Mouse (Mus musculus) cerebral cortex, adult 2 months (tissue): Measurements from ENCODE around the gene Best3.

ENCODE experiments used
- WGBS: fragments of 180-500 bp; shearing (Covaris S2); methylation state at CpG from one replicate; pipeline ENCODE4 v1.1.7; 2018; 5-methylcytosine and 5-hydroxymethylcytosine counted together

Gene Best3

DNA sequence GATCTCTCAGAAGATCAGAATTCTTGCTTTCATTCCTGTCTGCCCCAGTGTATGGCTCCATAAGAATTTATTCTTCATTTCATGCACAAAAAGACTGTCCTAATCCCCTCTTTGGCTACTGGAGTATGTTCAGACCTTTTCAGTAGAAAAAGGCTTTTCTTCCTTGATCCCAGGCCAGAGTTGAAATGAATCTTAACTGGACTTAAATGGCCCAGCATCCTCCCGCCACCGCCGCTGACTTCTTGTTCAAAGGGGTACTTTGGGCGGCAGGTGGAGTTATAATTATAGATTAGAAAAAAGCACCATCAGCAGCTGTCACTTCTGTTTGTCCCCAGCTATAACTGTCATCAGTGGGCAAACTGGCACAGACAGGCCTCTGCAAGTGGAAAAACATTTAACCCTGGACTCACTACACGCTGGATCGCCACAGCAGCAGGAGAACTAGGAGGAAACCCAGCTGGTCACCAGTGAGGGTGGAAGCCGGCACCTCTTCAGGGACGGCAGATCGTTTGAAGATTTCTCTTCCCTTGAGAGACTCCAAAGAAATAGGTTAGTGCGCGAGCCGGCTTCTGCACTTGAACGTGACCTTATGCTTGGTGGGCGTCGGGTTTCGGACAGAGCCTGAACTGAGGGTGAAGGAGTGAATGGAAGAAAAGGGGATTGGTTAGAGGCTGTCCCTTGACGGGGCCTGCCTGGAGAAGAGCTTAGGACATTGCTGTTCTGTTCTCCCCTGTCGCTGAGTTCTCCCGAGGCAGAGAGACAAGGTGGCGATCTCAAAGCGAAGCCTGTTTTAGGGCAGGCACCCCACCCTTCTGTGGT lies at the start of gene Best3:
TSS of gene Best3 (plus strand) at position 51 of the 819 bp plus-strand sequence.
- 69% methylated on average over 21 of the region's 21 CpGs for WGBS

DNA sequence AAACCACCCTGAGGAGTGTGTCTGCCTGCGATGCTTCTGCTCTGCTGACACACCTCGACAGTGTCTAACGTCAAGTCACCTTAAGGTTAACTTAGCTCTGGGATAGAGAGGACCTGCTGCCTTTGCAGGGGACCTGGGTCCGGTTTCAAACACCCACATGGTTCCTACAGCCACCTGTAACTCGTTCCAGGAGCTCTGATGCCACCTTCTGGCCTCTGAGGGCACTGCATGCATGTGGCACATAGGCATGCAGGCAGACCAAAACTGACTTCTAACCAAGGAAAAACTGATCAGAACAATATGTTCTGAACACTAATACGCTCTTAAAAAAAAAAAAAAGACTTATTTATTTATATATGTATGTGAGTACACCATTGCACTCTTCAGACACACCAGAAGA lies 43.1 kb upstream of the Best3 start:
- WGBS = 92% methylated on average over 6 of the region's 6 CpGs

DNA sequence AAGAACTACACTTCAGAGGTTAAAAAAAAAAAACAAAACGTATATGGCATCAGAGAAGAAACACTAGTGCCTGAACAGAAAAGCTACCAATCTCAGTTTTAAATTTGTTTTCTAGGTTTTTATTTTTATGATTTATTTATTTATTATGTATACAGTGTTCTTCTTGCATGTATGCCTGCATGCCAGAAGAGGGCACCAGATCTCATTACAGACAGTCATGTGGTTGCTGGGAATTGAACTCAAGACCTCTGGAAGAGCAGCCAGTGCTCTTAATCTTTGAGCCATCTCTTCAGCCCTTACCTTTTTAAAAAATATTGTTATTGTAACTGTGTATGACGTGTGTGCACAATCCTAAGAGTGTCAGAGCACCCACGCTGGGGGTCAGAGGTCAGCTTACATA lies 42.0 kb upstream of the Best3 start:
- 83% methylated on average over 3 of the region's 3 CpGs for WGBS

DNA sequence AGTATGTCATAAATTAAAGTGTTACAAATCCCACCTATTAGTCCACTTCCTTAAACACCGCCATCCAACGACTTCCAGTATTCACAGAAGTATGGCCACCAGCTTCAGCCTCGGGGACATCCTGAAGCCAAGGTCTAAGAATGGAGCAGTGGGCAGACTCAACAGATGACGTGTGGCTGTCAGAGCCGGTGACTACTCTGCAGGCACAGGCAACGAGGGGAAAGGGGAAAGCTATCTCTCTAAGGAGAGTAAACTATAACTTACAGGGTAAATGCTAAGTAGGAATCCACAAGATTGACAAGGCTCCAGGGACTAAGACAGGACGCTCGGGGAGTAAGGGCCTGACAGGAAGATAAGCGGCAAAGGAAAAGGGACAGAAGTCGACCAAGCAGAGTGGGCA lies 41.2 kb upstream of the Best3 start:
- WGBS = 80% methylated on average over 10 of the region's 10 CpGs

DNA sequence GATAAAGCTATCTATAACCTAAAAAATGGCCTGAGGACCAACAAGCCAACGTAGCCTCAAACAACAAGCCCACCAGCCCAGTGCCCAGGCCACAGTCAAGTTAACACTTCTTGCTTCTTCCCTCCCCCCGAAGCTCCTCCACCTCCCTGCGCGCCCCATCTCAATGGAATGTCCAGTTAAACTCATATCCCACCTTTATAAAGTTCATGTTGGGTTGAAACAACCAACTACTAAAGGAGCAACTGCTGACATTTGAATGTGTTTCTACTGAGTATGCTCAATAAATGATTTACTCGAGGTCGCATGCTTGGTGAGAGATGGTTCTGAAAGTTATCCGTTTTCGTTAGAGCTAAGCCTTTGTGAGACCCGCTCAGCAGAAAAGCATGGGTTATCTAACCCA lies 37.7 kb upstream of the Best3 start:
- WGBS = 90% methylated on average over 9 of the region's 9 CpGs

DNA sequence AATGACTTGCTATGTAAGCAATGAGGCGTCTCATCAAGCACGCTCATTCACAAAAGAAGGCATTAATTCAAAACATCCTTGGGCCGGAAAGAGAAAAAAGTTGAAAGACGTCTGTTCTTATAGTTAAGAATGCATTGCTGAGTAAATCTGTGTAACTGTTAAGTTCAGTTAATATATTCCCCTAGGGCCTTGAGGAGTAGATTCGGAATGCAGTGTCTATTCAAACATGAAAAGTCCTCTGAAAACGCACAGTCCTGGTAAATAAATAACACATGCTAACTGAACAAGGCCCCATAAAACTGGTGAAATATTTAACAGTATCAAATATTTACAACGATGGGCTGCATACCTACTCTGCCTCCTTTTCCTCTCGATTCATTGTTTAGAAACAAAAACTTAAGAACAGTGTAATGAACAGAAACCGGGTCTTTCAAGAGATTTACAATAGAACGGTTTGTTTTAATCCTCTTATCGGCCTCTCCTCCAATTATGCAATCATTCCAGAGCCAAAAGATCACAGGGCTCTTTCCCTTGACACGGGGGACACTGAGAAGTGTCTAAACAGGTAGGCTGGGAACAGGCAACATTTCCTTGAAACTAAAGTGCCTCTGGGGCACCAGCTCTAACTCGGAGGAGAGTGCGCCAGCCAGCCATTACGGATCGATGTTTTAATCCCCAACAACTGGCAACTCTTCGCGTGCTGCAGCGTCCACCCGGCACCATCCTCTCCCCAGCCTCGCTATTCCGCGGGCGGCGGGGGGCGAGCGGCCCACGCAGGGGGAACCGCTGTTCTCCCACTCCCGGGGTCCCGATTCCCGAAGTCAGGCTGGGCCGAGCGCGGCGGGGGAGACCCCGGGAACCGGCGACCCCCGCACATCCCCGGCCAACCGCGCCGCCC lies 36.8 kb upstream of the Best3 start:
- WGBS = 4% methylated on average over 44 of the region's 44 CpGs

DNA sequence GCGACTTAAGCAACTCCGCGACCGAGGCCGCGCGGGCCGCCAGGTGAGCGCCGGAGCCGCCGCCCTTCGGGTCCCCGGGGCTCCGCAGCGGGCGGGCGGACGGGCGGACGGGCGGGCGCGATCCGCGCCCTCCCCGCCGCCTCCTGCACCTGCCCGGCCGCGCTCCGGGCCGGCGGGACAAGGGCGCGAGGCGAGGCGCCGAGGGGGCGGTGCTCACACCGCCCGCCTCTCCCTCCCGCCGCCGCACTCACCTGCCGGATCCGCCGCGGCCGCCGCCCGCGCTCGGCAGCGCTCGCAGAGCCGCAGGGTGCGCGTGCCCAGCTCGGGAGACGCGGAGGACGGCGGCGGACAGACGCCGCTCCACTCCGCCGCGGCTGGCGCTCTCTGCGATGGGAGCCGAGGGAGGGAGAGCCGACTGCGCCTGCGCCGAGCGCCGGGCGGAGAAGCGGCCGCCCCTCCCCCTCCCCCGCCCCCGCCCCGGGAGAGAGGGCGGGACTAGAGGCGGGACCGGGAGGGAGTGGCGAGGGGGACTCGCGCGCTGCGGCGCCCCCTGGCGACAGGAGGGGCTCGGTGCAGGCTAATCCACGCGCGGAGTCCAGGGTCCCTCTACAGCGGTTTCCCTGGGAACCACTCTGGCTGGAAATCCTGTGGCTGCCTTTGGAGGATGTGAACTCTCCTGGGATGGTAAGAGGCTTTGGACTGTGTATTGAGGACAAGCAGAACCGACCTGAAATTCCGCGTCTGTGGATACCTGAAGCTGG lies 35.9 kb upstream of the Best3 start, which contains the start of gene Rab3ip:
TSS of gene Rab3ip (minus strand) at position 761 of the 761 bp plus-strand sequence.
- under 1% methylated on average over 99 of the region's 103 CpGs for WGBS

DNA sequence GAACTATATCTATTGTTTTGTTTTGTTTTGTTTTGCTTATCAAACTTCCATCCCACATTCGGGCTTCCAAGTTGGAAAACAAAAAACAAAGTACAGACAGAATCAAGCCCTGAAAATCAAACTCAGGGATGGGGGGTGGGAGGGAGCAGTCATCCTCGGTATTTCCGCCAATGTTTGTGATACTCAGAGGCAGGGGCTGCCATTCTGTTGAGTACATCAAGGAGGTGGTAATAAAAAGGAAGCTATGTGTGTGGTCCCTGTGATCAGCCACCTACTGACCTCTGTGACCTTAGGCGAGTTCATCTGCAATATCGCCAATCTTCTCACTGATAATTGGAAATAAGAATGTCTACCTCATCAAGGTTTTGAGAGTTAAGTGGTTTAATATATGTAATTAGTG lies 35.2 kb upstream of the Best3 start:
- WGBS = 33% methylated on average over 5 of the region's 5 CpGs

DNA sequence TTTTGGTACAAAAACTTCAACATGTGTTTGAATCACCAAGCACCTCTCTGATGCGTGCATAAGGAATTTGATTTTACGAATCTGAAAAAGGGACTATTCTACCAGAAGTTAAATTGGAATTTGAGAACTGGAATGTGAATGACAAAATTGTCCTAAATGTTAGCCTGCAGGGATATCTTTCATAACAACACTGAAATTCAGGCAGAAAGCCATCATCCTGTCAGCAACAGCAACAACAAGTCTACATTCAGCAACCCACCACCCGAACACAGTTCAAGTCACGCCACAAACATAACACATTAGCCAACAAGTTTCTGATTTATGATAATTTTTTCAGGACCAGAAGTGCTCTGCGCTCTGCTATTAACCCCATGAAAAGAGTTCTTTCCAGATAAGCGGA lies 30.9 kb upstream of the Best3 start:
- WGBS = 88% methylated on average over 6 of the region's 6 CpGs

DNA sequence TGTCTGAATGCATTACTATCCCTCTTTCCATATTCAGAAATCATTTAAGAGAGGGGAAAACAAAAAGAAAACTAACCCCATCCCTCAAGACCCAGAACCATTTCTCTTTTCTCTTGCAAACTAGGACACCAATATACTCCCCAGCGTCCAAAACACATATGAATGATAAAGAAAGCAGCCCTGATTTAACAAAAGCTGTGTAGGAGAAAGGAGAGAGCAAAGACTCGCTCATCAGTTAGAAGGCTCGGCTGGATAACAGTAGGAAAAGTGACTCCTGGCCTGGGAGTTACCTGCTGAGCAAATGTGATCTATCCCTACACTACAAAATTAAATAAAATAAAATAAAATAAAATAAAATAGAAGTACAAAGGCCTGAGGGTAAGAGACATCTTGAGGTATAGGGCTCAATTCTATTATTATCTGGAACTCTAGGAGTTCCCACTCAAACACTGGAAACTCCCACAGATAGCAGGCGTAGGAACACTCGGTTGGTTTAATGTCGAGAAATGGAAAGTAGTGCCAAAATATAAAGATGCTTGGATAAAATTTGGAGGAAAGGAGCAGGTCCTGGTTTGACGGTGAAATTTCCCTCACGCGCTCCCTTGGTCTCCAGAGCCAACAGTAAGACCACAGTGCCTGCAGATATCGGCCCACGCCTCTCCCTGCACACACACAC lies 29.5 kb upstream of the Best3 start:
- 65% methylated on average over 11 of the region's 11 CpGs for WGBS

DNA sequence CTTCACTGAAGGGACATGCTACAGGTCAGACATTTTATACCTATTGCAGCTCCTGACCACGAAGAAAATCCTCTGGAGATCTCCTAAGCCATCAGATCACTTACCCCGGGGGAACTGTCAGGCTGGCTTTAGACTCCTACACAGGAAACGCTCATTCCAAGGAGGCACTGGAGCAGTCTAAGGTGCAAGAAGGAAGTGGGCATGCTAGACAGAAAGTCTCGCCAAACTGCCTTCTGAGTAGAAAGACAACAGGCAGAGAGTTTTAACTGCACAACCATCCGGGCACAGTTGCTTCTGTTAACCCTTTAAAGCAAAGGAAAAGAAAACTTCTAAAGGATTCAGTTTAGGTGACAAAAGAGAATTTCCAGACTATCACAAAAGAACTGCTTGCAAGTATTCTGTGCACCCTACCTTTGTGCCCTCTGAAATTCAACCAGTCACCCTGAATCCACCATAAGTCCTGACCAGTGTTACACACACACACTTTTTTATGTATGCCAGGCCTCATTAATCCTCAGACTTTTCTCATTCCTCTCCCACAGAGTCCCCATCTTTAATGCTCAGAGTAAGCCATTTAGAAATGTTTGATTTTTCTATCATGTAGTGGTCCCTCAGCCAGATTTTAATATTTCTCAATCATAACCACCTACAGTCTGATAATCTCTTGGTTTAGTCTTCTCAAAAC lies 28.1 kb upstream of the Best3 start:
- 22% methylated on average over 5 of the region's 5 CpGs for WGBS

DNA sequence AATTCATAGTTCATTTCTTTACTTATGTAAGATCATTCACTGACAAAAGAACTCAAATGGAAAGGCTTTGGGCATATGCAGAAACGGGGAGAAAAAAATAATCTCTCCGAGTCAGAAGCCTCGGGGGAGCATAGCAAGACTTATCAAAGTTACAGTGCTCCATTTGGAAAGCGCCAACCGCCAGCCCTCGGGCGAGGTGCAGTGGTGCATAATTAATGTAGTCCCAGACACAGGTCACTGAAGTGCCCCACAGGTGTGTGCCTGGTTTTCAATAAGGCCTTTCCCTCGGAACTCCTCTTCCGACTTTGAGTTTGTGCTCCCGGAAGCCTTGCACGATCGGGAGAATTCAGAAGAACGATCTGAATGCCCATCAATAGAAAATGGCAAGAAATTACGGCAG lies 24.0 kb upstream of the Best3 start:
- WGBS = 86% methylated on average over 14 of the region's 14 CpGs

DNA sequence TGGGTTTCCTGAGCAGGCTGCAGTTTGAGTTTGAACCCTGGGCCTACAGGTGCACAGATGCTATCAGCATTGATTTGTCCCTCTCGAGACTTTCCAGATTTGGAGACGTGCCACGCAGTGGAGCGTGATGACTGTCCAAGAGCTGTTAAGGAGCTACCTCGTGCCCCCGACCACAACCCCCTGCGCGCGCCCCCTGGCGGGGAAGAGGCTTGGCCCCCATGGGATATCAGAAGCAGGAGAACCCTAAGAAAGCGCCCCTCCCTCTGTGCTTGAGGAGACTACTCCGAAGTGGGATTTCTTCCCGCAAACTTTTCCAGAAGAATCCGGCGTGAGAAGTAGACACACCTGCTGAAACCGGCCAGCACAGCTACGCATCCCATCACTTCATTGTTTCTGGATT lies 23.3 kb upstream of the Best3 start:
- 66% methylated on average over 17 of the region's 17 CpGs for WGBS

DNA sequence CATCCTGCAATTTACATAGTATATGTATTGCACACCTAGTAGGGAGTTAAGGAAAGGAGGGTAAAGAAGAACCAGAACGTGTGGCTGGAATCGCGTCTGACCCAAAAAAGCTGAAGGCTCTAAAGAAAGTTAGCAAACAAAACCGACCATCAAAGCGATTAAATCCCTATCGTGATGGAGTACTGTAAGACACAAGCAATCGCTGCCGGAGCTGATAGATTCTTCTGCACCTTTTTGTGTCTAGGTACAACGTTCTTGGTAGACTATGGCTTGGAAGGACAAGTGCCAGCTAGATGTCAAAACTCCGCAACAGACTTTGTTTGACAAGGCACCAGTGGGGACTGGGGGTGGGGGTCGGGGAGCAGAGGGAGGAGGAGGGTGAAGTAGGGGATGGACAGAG lies 22.0 kb upstream of the Best3 start:
- WGBS = 83% methylated on average over 11 of the region's 11 CpGs

DNA sequence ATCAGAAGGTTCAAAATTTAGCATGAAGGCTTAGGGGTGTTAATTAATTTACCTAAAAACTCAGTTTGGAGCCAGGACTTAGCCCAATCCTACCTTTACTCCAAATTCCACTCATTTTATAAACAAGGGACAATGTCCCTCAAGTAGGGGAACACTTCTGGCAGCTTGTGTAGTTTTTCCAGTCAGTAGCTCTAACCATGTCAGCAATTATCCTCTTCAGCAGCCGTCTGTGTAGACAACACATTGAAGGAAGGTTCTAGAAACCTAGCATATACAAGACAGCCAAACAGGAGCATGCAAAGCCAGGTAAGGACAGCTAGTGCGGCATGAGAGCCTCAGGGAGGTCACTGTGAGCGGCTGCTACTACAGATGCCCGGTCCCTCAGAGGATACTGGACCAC lies 21.5 kb upstream of the Best3 start:
- 91% methylated on average over 4 of the region's 4 CpGs for WGBS

DNA sequence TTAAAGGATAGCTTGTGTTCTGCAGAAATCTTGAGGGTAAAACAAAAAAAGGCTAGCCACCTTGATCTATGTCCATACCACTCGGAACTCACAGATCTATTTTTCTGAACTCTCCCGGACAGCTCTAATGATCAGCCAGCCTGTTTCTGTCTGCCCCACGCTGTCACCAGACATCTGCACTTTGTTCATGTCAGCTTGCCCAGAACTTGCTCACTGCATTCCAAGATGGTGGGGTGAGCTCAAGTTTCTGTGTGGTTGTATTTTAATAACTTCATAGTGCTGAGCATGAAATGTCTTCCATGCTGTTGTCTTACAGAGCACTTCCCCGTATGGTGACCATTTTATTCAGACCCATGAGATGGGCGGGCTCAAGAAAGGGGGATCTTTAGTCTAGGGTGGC lies 20.8 kb upstream of the Best3 start:
- 82% methylated on average over 5 of the region's 5 CpGs for WGBS

DNA sequence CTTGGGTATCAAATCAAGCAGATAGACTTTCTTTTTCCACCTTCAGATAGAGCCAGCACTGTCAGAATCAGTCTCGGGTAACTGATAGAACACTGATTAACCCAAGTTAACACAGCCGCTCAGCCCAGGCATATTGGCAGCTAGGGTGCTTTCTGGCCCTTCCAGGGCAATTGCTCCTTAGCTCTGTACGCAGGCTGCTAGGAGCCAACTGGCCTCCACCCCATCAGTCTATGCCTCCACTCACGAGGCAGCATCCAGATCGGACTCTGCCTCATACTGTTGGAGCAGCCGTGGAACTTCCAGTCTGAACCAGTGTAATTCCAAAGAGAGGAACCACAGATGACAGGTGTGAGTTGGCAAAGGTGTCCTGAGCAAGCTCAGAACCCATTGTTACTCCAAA lies 20.0 kb upstream of the Best3 start:
- WGBS = 82% methylated on average over 6 of the region's 6 CpGs

DNA sequence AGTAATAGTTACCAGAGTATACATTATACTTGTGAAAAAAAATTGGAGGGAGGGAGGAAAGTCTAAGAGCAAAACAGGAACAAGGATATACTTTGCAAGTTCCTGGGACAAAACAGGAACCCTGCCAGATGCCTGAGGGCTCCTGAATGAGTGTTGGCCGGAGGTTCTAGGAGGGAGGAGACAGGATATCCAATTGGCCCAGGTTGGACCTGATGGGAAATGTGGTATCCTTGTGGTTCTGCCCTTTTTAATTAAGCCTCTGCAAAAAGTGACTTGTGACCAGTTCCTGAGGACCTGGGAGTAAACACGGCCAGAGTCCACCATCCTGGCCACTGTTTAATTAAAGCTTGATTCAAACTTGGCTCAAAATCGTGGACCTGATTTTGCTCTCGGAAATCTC lies 17.4 kb upstream of the Best3 start:
- WGBS = 82% methylated on average over 4 of the region's 4 CpGs

DNA sequence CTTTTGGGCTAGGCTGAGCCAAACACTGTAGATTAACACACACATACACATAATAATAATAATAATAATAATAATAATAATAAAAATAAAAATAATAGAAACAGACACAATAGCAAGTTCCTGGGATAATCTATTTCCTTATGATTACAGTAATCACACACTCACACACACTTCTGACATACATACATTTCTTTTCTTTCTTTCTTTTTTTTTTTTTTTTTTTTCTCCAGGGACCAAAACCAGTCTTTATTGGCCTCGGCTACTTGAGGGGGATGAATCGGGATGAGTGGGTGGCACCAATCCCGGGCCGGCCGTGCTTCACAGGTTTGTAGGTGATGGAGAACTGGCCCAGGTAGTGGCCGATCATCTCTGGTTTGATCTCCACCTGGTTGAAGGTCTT lies 13.6 kb upstream of the Best3 start, which contains the start of gene Gm10271:
TSS of gene Gm10271 (minus strand) at position 101 of the 400 bp plus-strand sequence.
- WGBS = 97% methylated on average over 6 of the region's 6 CpGs

DNA sequence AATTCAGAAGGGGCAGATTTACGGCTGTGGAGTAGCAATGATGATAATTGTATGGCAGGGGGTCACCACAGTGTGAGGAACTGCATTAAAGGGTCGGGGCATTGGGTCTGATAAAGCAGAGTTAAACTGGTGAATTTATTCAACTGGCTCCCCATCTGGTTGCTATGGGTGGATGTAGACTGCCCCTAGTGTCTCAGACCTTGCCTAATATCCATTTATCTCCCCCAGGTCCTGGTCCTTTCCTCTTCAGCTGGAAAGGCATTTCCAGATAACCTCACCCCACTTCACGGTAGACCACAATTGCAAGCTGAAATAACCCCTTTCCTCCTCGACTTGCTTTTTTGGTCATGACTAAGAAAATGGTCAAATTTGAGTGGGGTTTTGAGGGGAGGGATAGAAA lies 8.7 kb upstream of the Best3 start:
- WGBS = 81% methylated on average over 4 of the region's 4 CpGs

DNA sequence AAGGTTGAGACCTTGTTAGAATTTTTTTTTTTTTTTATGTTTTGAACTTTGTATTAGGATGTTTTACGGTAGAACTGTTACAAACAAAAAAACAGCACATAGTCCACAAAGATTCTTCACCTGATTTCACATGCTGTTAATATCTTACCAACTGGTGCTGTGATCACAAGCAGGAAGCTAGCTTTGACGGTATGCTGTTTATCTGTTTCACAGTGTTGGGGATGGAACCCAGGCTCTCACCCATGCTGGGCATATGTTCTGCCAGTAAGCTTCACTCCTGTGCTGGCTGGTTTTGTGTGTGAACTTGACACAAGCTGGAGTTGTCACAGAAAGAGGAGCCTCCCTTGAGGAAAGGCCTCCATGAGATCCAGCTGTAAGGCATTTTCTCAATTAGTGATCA lies 8.3 kb upstream of the Best3 start:
- 91% methylated on average over 2 of the region's 2 CpGs for WGBS
